ENCODE assay signal across 8 mouse cellular contexts in genomic region chr12:73546086-73546711, GRCm38 (mm10). TPM values are rescaled to one million over a fixed set of nuclear protein-coding genes. Genes with fewer than 3 reads are reported as not detected.
DNase-seq lines count a peak whose midpoint lies in the region; ATAC-seq and TF ChIP-seq lines count a peak whose summit lies in the region.

TSS of gene Tmem30b (minus strand) at chr12:73546392.

- peaks cover 15% of the 10 kb centered on the region for H3K4me1 ChIP-seq in heart, embryonic 12.5 days (replicated peaks)
- peaks cover 15% of the 10 kb centered on the region for H3K4me1 ChIP-seq in testis, adult 2 months (ENCODE audit: control insufficient read depth, insufficient read depth, low read length)

- ATAC-seq in heart, embryonic 12.5 days (ENCODE audit: insufficient number of reproducible peaks, low FRiP score) = peak; percentile 57; the same call in 1 of the 2 replicates

- TF ChIP-seq POLR2A in testis, adult 2 months (IDR thresholded peaks at IDR 0.05; ENCODE audit: control insufficient read depth, low read depth, low read length) = no peak

- no peak for TF ChIP-seq CTCF in testis, adult 2 months (IDR thresholded peaks at IDR 0.05; ENCODE audit: control insufficient read depth, insufficient read depth, insufficient replicate concordance, low read depth, low read length)

- H3K4me3 ChIP-seq in heart, embryonic 12.5 days = peak within 1 kb of the TSS; percentile 49
- peak within 1 kb of the TSS; percentile 71 for H3K4me3 ChIP-seq in testis, adult 2 months (ENCODE audit: control insufficient read depth, low read depth, low read length)

- no peaks in the 10 kb centered on the region for H3K9me3 ChIP-seq in heart, embryonic 12.5 days (replicated peaks)

- peak within 1 kb of the TSS; percentile 45 for H3K9ac ChIP-seq in heart, embryonic 12.5 days

- 2% methylated on average over 59 of the region's 61 CpGs for WGBS in heart, embryonic 12.5 days

- H3K27ac ChIP-seq in heart, embryonic 12.5 days (ENCODE audit: poor library complexity, severe bottlenecking) = no peak within 1 kb of the TSS
- no peak within 1 kb of the TSS for H3K27ac ChIP-seq in testis, adult 2 months (ENCODE audit: control insufficient read depth, insufficient read depth, low read depth, low read length)

- H3K36me3 ChIP-seq in heart, embryonic 12.5 days = no peaks in the 10 kb centered on the region
- H3K36me3 ChIP-seq in testis, adult 2 months (ENCODE audit: control insufficient read depth, insufficient read depth, low read length) = no peaks in the 10 kb centered on the region

- H3K4me2 ChIP-seq in heart, embryonic 12.5 days = peak within 1 kb of the TSS; percentile 74

- peaks cover 84% of the 10 kb centered on the region for H3K27me3 ChIP-seq in heart, embryonic 12.5 days (replicated peaks)
- peaks cover 6% of the 10 kb centered on the region; the same call in 1 of the 2 replicates for H3K27me3 ChIP-seq in testis, adult 2 months (ENCODE audit: control insufficient read depth, insufficient read depth, low read length)

- intact Hi-C loops in heart, postnatal 14 days (cut with DNase I) = no loop called here

- no peak for DNase-seq in heart, postnatal 14 days
- peak; percentile 31 for DNase-seq in fat pad, adult 2 months (ENCODE audit: extremely low read depth, low read depth, low spot score)
- DNase-seq in kidney, adult 9 months = peak; percentile 67
- peak; percentile 77 for DNase-seq in lung, postnatal 10 days
- DNase-seq in right cerebral cortex, postnatal 4 days = no peak
- DNase-seq in gastrocnemius, postnatal 4 days (ENCODE audit: low spot score in 2 of 2) = no peak

RNA-seq across cellular contexts. Expression of gene Tmem30b, which starts in this region (rescaled TPM):
- 0.18 and 0.36 TPM in 2 replicates for polyA plus RNA-seq in heart, embryonic 12.5 days (2016; fragmentation: Nextera tagmentation; extraction: Ambion mirVana)
- total RNA-seq in heart, postnatal 14 days (2021) = under 1 TPM; 0.22 to 0.27 TPM
- 0.17 and 1.2 TPM in 2 replicates for polyA plus RNA-seq in testis, adult 2 months (2012; rRNA removed)
- total RNA-seq in gastrocnemius, postnatal 4 days (2021) = 1 to 10 TPM; 2.0 to 2.2 TPM

Comparison
In these comparisons a context has a peak if more than half of its experiments do, and no peak if none do; other contexts are left out.
1. Peak in ATAC-seq, H3K4me3 ChIP-seq, H3K9ac ChIP-seq and H3K4me2 ChIP-seq in heart, embryonic 12.5 days; RNA of the gene not detected or under 1 TPM.
2. DNase-seq: peak in fat pad, adult 2 months (single experiment), kidney, adult 9 months (single experiment) and lung, postnatal 10 days (single experiment); none in heart, postnatal 14 days (0 of 2), right cerebral cortex, postnatal 4 days (single experiment) and gastrocnemius, postnatal 4 days (0 of 2).